Mouse (Mus musculus): ENCODE results near the gene Sh2d5. TPM values are rescaled to one million over a fixed set of nuclear protein-coding genes. Genes with fewer than 3 reads are reported as not detected.

Sh2d5 gene
- polyA plus RNA-seq, 1 experiment from 2014 or later = 0.19 TPM

DNA sequence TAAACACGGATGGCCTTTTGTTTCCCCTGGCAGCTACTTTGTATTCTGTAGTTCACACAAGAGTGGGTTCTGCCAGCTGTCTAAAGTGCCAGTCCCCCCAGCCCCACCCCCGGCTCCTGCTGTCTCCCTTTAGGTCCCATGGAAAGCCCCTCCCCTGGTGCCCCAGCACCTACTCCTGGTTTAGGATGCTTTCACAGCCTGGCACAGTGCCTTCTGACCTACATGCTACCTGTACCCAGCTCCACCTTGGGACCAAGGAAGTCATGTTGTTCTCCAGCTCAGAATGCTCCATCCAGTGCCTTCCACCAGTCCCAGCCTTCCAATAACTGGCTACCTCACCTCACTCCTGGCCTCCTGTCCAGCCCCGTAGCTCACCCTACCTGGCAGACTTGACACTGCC, 56.8 kb downstream of the Sh2d5 start:
- WGBS = 86% methylated on average over 3 of the region's 3 CpGs
- Histone ChIP-seq H3K4me2 (ENCODE audit: low read length) (no peak overlapping the region), H3K27ac (replicated peaks in 1 of 2; ENCODE audit: control insufficient read depth in 1 of 2, insufficient read depth in 1 of 2, low read depth in 2 of 2, low read length in 2 of 2) (no peak overlapping the region), H3K4me3 (ENCODE audit: control insufficient read depth in 1 of 2, insufficient read depth in 1 of 2, low read depth in 1 of 2, low read length in 2 of 2) (no peak overlapping the region), H3K9ac (ENCODE audit: low read length) (no peak overlapping the region), H3K4me1 (ENCODE audit: control insufficient read depth in 2 of 2, insufficient read depth in 2 of 2, low read length in 2 of 2) (peaks cover 9 to 14% of the 10 kb centered on the region in 2 experiments), H3K9me3 (ENCODE audit: control insufficient read depth, low read length) (no peaks in the 10 kb centered on the region), H3K27me3 (ENCODE audit: control insufficient read depth, insufficient read depth, low read length) (no peaks in the 10 kb centered on the region), H3K36me3 (ENCODE audit: control insufficient read depth, insufficient read depth, low read length) (peaks cover 53% of the 10 kb centered on the region)
- no peak for ATAC-seq (ENCODE audit: insufficient number of reproducible peaks, insufficient read depth, low FRiP score, low read depth)

DNA sequence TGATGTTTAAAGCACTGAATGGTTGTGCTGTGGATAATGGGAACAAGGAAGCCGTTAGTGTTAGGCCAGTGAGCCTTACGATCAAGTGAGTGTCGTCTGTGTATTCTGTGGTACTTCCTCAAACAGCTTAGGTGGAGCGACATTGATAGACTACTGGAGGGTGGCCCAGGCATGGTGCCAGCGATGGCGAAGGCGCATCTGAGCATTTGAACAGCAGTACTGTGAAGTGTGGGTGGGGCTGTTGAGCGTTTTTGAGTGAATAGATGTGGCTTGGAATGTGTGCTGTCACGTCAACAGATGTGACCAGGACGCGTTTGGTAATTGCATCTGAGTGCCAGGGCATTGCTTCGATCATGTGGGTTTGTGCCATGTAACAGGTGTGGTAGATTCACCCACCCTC, 57.5 kb downstream of the Sh2d5 start:
- no peaks in the 10 kb centered on the region for H3K27me3 ChIP-seq (ENCODE audit: control insufficient read depth, insufficient read depth, low read length)
- H3K4me1 ChIP-seq (ENCODE audit: control insufficient read depth in 2 of 2, insufficient read depth in 2 of 2, low read length in 2 of 2) = peaks cover 9 to 14% of the 10 kb centered on the region in 2 experiments
- peaks cover 60% of the 10 kb centered on the region for H3K36me3 ChIP-seq (ENCODE audit: control insufficient read depth, insufficient read depth, low read length)
- WGBS = 90% methylated on average over 12 of the region's 12 CpGs
- no peak overlapping the region for H3K4me3 ChIP-seq (ENCODE audit: control insufficient read depth in 1 of 2, insufficient read depth in 1 of 2, low read depth in 1 of 2, low read length in 2 of 2)
- no peaks in the 10 kb centered on the region for H3K9me3 ChIP-seq (ENCODE audit: control insufficient read depth, low read length)
- H3K4me2 ChIP-seq (ENCODE audit: low read length) = no peak overlapping the region
- no peak for ATAC-seq (ENCODE audit: insufficient number of reproducible peaks, insufficient read depth, low FRiP score, low read depth)
- no peak overlapping the region for H3K9ac ChIP-seq (ENCODE audit: low read length)
- no peak overlapping the region for H3K27ac ChIP-seq (replicated peaks in 1 of 2; ENCODE audit: control insufficient read depth in 1 of 2, insufficient read depth in 1 of 2, low read depth in 2 of 2, low read length in 2 of 2)

DNA sequence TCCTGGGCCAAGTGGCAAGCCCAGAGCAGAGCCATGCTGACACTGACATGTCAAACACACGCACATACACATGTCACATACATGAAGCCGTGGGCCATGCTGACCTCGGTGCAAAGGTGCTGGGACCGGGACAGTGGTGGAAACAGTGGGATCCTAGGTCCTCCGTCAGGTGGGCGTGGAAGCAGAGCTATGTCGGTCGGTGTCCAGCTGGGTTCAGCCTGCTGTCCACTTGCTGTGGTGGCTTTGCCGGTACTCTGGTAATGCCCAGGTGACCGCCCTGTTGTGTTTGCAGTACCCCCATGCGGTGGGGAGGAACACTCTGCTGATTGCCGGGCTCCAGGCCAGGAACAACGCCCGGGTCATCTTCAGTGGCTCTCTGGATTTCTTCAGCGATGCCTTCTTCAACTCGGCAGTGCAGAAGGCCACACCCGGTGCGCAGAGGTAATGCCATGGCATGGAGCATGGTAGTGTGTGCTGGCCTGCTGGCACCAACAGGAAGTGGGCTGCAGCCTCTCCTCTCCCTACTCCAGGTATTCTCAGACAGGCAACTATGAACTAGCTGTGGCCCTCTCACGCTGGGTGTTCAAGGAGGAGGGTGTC, 60.2 kb downstream of the Sh2d5 start:
- 87% methylated on average over 19 of the region's 19 CpGs for WGBS
- H3K36me3 ChIP-seq (ENCODE audit: control insufficient read depth, insufficient read depth, low read length) = peaks cover 87% of the 10 kb centered on the region

More for the DNA sequence above, 60.2 kb downstream of the Sh2d5 start:
- H3K4me2 ChIP-seq (ENCODE audit: low read length) = no peak overlapping the region
- no peak overlapping the region for H3K27ac ChIP-seq (replicated peaks in 1 of 2; ENCODE audit: control insufficient read depth in 1 of 2, insufficient read depth in 1 of 2, low read depth in 2 of 2, low read length in 2 of 2)
- ATAC-seq (ENCODE audit: insufficient number of reproducible peaks, insufficient read depth, low FRiP score, low read depth) = no peak
- no peak overlapping the region for H3K9ac ChIP-seq (ENCODE audit: low read length)
- no peaks in the 10 kb centered on the region for H3K27me3 ChIP-seq (ENCODE audit: control insufficient read depth, insufficient read depth, low read length)
- no peak overlapping the region for H3K4me3 ChIP-seq (ENCODE audit: control insufficient read depth in 1 of 2, insufficient read depth in 1 of 2, low read depth in 1 of 2, low read length in 2 of 2)
- peaks cover 3 to 6% of the 10 kb centered on the region in 2 experiments for H3K4me1 ChIP-seq (ENCODE audit: control insufficient read depth in 2 of 2, insufficient read depth in 2 of 2, low read length in 2 of 2)
- H3K9me3 ChIP-seq (ENCODE audit: control insufficient read depth, low read length) = no peaks in the 10 kb centered on the region

Other genes starting within 250 kb of the Sh2d5 start
- gene Hp1bp3, start 34.1 kb upstream of the Sh2d5 start, polyA plus RNA-seq (2014; fragmentation: Nextera tagmentation; extraction: Ambion mirVana) = 103 and 108 TPM in 2 replicates
- 0.16 and 0.58 TPM in 2 replicates for gene Kif17, start within 50 bp of the Sh2d5 start, polyA plus RNA-seq (2014; fragmentation: Nextera tagmentation; extraction: Ambion mirVana)
- 267 and 277 TPM in 2 replicates for gene Ddost, start 54.3 kb downstream of the Sh2d5 start, polyA plus RNA-seq (2014; fragmentation: Nextera tagmentation; extraction: Ambion mirVana)
- 43.2 and 50.9 TPM in 2 replicates for gene Pink1, start 75.9 kb downstream of the Sh2d5 start, polyA plus RNA-seq (2014; fragmentation: Nextera tagmentation; extraction: Ambion mirVana)
- gene Cda, start 117.6 kb downstream of the Sh2d5 start, polyA plus RNA-seq (2014; fragmentation: Nextera tagmentation; extraction: Ambion mirVana) = 11.5 and 14.1 TPM in 2 replicates
- gene Fam43b, start 146.1 kb downstream of the Sh2d5 start, polyA plus RNA-seq (2014; fragmentation: Nextera tagmentation; extraction: Ambion mirVana) = not detected in 2 replicates
- gene Mul1, start 184.3 kb downstream of the Sh2d5 start, polyA plus RNA-seq (2014; fragmentation: Nextera tagmentation; extraction: Ambion mirVana) = 17.1 and 19.2 TPM in 2 replicates
- gene Camk2n1, start 203.9 kb downstream of the Sh2d5 start, polyA plus RNA-seq (2014; fragmentation: Nextera tagmentation; extraction: Ambion mirVana) = 1.1 and 1.4 TPM in 2 replicates